Mouse (Mus musculus) lung, adult 2 months (tissue): ENCODE measurements around the gene Pex14.

Experiments
- CTCF ChIP-seq: fragments of 200-500 bp; IDR thresholded peaks from 2 replicates; pipeline ENCODE4 v1.5.1; 2011; ENCODE audit warnings: mild to moderate bottlenecking, low read length, control low read depth; ENCODE audit not compliant: insufficient read depth
- POLR2A ChIP-seq: fragments of 200-500 bp; IDR thresholded peaks from 2 replicates; pipeline ENCODE4 v1.6.1; 2011; ENCODE audit warnings: low read depth, mild to moderate bottlenecking, control low read depth, low read length, borderline replicate concordance; ENCODE audit errors: extremely low read depth

- TF ChIP-seq CTCF (no peak), POLR2A (no peak)
These were observed 137.6 kb downstream of the Pex14 start for GRCm38 (mm10) chr4:148962096-148962495.
